Mouse (Mus musculus) spleen, embryonic (tissue): ENCODE measurements at regions not wholly inside any gene's neighbourhood (a gene's known extent, or its start where the extent isn't known, plus 50 kb on each side); places are given as distances from the start of the nearest gene placed in this dataset.

Experiments used
- CTCF ChIA-PET: fragments of 350-600 bp; sonication (Branson Sonifier 250); formaldehyde crosslinking; loops from one replicate; lab custom pipeline; 2022; lab: Charles Lee

DNA sequence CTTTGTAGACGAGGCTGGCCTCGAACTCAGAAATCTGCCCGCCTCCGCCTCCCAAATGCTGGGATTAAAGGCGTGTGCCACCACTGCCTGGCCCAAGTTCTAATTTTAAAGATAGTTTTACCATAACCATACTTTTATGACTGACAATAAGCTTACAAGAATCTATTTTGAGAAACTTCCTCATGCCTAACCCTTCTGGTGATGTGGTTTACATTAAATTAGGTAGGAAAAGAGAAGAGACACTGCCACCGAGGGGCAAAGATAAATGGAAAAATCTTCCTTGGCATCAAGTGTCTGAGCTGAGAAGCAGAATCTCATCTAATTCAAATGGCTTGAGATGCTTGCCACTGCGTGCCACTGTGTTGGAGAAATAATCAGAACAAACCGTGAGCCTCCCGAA, 56.3 kb upstream of the Cul3 start:
- CTCF ChIA-PET: interaction anchor here (0.6 kb wide), 1 partner anchor 10 kb away, joined by 3 read pairs; no protein-coding TSS in a partner anchor

DNA sequence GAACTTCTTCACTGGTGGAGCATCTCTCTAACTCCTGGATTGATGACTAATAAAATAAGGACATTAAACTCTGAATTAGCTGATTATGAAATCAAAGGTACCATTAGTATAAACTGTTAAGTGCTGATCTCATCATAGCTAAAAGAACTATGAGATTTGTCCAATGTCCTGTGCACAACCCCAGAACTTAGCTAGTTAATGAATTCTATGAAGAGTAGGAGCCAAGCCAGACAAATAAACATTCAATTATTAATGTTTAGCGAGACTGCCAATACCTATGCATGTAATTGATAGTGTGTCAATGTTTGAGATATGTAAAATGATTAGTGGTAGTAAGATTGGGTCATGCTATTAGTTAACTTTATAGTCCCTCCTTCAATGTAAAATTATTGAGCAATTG, 51.1 kb upstream of the Cul3 start:
- CTCF ChIA-PET: no interaction called here

DNA sequence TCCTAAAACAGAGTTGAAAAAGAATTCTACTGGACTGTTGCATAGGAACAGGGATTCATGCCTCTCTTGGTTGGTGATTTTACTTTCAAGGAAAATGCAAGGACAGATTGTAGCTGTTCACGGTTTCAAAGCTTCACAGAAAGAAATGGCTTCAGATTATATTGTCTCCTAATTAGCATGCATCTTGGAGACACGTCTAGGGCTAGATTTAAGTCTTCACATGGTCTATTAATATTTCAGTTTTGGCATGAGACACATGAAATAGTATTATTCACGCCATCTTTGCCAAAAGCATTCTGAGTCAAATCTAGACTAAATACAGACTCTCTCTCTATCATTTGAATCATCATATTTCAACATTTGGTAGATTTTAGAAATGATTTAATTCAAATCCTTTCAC, 50.1 kb upstream of the Cul3 start:
- CTCF ChIA-PET: no interaction called here
